Mouse (Mus musculus): Measurements from ENCODE around the gene Cep128.
"Not testable (repeated sequence)": the region's sequence is repeated elsewhere in the genome, so short reads cannot be mapped to it uniquely, and the experiment has no call there.

Cep128 gene

DNA sequence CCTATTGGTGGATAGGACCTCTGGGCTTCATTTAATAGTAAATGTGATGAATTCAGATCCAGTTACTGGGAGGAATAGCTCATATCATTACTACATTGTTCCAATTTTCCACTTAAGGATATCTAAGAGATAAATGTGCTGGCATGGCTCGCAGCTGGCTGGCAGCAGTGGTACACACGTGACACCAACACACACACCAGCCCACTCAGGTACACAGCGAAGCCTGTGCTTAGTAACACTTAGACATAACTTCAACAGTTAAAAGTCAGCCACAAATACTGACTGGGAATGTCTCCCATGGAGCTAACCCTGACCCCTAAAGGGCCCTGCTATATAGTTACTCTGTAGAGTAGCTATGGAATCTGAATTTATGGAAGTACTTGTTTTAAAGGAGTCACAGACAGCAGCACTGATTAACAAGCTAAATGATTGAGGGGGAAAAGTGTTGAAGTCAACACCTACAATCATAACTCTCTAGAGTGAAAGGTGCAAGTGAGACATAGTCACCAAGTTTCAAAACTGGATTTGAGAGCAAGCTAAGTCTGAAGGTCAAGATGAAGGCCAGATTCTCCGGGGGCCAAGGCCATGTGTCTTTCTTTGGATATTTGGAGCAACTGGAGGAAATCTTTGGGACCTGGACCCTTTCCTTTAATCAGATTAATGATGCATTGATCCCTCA, 320.7 kb downstream of the Cep128 start:
- in situ Hi-C loops (cut with MboI, MseI) = no loop called here

DNA sequence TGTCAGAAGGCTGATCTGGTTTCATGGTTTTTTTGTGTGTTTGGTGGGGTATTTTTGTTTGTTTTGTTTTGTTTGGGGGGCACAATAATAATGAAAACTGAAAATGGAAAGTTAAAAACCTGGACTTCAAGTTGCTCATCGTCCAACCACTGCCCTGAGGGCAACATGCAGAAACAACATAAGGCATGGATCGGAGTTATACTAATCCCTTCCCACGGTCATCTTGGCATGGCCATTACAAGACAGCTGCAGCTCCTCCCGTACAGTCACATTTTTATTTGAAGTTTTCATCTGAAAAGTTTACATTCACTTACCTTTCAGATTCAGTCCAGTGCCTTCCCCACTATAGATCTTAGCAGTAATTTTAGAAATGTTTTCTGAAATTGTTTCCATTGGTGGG, 321.5 kb downstream of the Cep128 start:
- in situ Hi-C loops (cut with MboI, MseI) = no loop called here

DNA sequence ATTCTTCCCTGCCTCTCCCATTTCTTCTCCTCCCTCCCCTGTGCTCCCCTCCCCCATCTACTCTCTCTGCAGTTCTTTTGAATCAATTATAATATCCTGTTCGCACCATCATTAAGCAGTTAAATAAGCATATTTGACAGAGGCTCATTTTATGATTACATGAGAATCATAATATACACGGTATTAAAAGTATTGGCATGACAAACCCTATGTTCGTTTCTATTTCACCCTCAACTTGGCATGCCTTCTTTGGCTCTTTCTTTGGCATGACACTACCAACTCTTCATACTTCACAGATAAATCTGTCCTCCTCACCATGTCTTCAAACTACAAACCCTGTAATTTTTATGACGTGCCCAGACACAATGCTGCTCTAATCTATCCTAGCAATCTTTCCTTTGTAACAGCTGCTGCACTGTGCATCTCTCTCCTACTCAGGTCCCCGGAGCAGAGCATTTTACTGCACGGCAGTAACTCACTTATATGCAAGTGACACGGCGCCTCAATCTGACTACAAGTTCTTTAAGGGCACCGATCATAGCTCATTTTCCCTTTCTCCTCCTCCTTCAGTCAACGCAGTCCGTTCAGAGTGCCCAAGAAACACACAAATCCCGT, 324.4 kb downstream of the Cep128 start:
- in situ Hi-C loops (cut with MboI, MseI) = no loop called here

DNA sequence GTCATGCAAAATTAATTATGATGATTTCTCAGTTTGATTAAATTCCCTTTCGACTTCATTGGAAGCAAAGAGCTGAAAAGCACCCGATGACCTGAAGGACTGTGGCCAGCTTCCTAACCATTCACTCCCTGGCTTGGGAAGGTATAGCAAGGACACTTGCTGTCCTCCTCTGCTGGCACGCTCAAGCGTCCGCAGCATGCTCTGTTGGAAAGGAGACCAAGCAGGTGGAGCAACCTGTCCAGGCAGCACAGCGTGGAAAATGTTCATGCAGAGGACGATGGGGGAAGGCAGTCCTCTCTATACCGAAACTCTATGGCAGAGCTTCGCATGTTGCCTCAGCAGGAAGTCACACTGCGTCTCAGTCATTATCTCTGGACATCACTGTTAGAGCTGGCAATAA, 327.3 kb downstream of the Cep128 start:
- in situ Hi-C loops (cut with MboI, MseI) = no loop called here

DNA sequence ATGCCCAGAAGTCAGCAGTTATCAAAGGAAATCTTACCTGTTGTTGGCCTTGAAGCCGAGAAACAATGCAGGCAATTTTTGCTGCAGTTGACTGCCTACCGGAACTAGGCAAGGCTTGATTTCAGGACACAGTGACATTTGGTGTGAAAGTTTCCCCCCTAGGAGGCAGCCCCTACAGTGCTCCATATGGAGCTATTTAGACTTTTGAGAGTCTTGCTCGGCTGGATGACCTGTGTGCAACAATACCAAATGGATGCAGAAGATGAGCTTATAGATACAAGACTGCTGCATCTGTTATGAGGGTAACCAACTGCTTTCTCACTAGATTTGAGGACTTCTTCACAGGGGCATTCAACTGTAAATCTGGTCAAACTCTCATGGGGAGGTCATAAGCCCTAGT, 331.9 kb downstream of the Cep128 start:
- in situ Hi-C loops (cut with MboI, MseI) = no loop called here

DNA sequence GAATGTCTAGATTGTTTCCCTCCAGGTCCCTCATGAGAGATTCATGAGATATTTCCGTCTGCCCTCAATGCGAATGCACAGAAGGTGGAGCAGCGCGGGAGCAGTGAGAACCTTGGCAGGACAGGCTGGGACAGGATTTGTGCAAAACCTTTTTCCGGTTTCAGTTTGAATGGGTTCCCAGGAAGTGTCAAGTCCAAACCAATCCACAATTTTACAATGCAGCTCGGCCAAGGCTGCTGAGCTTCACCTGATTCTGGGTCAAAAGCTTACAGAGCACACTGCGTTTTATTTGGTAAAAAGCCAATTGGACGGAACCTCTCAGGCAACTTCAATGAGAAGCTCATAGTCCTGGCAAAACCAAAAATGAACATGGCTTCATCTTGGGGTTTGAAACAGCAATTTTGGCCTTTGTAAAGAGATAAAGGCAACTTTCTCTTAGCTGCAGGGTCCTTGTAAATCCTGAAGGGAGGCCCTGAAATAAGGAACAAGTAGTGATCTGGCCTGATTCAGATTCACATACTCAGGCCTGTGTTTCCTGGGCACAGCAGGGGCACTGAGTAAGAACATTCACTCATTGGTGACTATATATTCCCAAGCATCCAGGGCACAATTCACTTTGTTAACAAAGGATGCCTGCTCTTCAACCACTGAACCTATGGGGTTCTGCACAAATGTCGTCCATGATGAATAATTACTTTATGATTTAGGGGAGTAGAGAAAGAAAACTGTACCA, 333.4 kb downstream of the Cep128 start:
- in situ Hi-C loops (cut with MboI, MseI) = no loop called here

DNA sequence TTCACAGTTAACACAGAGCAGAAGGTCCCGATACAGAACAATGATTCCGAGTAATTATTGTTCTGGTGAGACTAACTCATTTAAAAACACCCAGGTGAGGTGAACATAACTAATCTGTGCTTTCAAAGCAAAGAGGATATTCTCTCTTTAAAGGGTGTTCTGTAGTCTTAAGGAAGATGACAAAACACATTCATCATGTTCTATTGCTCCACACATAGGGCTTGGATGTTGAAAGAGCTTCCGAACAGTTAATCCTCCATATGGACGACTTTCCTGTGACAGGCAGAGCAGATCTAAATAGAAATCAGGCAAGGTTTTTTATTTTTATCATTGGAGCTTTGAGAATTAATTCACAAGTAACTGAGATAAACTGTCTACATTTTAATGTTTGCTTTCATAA, 342.8 kb downstream of the Cep128 start:
- in situ Hi-C loops (cut with MboI, MseI) = no loop called here

DNA sequence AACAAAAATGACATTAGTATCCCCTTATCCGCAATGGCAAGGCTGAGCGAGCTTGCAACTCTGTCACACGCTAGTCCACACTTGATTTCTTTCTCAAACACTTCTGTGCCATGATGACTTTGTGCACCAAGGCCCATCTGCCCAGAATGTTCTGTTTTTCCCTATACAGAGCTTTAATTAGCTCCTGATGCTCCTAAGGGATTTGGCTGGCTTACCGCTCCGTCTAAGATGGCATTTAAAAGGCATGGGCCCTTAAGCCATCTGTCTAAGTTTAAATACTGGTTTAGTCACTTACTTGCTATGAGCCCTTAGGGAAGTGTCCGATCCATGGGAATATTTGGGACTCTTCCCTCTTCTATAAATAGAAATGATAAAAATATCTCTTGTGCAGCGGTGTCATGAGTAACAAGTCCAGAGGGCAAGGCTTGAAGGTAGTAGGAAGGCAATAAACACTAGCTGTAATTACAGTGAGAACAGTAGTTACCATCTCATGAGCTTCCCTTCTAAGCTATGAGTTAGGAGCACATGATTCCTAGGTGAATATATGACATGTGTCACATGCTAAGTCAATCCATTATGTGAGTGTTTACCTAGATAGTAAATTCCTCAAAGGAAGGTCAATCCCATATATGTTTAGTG, 343.8 kb downstream of the Cep128 start:
- in situ Hi-C loops (cut with MboI, MseI) = no loop called here

DNA sequence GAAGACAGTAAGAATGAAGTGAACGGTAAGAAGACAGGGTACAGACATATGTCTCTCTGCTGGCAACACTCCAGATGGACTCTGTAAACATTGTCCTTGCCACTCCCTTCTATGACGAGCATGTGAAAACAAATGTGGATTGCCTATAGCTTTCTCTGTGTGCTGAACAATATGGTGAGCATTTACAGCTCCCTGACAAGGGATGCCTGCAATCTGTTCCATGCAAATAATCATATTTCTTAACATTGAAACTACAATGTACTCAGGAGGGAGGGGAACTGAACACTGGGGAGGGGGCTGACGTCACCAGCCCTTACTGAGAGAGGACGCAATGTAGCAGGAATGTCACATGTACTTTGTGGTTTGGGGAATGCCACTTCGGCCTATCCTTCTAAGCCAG, 355.1 kb downstream of the Cep128 start:
- in situ Hi-C loops (cut with MboI, MseI) = no loop called here

DNA sequence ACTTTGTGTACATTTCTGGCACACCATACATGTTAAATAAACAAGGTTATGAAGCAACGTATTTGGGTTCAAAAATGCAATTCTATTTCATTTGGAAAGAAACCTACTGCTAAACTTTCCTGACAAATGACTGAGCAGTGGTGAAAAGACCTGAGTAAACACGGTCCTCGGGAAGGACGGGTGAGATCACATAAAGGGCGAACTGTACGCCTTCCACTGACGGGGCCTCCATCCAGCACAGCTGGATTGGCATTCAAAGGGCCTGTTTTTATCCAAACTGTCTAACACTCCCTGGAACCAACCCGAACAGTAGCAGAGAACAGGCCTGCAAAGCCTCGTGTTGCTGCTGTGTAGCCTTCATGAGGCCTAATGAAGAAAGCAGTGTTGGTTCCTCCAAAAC, 356.5 kb downstream of the Cep128 start:
- in situ Hi-C loops (cut with MboI, MseI) = no loop called here

DNA sequence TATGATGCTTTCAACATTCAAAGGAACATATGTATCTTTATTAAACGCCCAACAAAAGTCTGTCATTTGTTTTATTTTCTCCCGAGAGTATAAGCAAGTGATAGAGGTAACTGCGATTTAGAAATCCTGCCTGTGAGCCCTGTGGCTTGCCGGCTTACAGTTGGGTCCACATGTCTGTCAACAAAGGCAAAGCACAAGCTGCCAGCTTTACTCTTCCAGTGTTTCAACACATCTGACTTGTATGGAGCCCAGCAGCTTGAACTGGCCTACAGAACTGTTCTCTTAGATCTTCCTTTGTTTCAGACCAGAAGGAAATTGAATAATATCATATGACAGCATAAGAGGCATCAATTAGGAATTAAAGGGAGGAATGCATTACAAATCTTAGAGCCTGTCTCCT, 357.1 kb downstream of the Cep128 start:
- in situ Hi-C loops (cut with MboI, MseI) = no loop called here

DNA sequence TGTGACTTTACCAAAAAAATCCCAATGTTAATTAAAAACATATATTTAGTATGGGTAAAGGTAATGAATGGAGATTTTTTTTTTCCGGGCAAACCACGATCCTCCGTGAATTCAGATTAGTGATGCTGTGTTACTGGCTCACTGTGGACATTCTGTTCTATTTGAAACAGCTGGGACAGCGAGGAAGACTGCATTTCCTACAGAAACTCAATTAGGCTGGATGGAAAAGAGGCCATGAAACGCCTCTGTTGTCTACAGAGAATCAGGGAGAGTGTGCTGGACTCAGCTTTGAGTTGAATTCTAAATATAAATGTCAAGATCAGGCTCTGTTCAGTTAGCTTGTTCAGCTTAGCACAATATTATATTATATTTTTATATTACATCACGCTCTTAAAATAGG, 369.1 kb downstream of the Cep128 start:
- in situ Hi-C loops (cut with MboI, MseI) = no loop called here

DNA sequence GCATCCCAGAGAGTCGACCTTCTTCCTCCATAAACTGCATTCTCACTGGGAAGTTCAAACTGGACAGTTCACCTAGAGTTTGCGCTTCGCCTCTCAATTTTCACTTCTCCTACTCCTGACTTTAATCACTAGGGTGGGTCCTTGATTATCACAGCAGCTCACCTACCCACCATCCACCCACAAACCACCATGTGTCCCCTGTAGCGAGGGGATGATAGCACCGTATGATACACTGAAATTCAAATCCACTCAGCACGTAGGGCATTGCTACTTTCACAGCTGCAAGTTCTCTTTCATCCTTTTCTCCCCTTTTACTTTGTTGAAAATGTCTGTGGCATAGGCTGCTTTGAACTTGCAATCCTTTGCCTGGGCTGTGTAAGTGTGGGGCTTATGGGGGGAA, 371.2 kb downstream of the Cep128 start:
- in situ Hi-C loops (cut with MboI, MseI) = no loop called here

DNA sequence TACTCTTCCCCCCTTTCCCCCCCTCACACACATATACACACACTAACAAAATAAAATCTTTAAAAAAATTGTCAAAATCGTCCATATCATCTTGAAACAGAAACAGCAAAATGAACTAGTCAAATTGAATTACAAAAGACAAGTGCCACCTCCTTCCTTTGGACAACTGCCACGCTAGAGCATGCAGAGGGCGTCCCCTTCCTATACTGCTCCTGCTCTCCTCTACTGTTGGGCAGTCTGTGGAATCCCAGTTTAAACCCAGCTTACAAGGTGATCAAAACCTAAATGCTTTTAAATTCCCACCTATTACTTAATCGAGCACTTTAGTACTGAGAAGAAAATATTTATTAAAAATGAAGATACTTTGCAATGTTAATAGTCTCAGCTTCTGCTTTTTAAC, 372.0 kb downstream of the Cep128 start:
- in situ Hi-C loops (cut with MboI, MseI) = no loop called here

DNA sequence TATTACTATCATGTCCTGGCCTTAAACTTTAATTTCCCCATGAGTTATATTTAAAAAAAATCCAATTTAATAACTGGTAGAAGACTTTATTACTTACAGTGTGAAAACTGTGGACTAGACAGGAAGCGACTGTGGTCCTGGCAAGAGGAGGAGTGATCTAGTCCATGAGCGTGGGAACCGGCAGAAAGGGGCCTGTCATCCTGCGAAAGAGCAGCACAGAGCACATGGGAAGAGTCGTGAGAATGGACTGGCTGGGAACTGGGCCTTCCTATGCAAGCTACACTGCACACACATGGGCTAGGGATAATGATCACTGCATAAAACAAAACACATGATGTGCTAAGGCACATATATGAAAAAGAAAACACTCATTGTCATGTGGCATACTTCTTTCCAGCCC, 375.5 kb downstream of the Cep128 start:
- in situ Hi-C loops (cut with MboI, MseI) = no loop called here

DNA sequence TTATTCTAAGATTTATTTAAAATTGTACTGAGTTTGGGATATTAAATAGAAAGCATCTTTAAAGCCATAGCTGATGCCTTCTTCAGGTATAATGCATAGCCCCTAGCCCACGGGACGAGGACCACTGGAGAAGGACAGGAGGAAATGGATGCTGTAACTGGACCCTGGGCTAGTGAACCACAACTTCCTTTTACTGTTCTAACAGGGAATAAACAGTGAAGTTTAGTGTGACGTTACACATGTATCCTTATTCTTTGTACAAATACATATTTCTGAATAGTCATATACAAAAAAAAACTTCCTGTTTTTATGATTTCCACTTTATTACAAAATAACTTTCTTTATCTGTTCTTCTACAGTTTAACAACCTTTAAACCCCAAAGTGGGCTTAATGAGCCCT, 376.0 kb downstream of the Cep128 start:
- in situ Hi-C loops (cut with MboI, MseI) = no loop called here

DNA sequence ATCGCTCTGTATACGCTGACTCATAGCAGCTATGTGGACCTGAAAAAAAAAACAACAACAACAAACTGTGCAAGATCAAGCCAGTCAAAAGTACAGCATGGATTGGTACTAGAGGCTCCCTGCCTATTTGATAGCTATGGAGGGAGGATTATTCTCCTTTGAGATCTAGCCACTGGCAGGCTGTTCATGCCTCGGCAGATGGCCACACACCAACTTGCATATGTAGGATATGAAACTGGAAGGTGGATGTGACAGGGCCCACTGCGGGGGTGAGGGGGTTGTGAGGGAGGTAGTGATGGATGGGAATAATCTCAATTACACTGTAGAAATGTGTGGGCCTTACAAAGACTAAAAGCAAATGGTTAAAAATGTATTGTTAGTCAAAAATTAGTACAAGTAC, 386.7 kb downstream of the Cep128 start:
- in situ Hi-C loops (cut with MboI, MseI) = no loop called here

DNA sequence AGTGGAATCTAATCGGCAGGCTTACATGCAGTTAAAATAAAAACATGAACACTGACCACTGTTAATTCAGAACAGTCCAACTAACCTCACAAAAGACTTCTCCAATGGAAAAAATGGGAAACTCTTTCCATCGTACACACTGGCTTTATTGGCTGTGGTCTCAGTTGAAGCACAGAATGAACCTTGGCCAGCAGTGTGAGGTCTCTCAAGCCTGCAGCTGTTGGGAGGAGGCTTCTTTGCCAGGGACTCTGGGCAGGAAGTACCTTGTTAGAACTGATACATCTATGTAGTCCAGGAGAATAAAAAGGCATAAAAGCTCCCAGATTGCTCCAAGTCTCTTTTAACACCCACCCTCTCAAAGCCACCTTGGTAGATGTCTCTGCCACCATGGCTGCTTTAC, 390.9 kb downstream of the Cep128 start:
- in situ Hi-C loops (cut with MboI, MseI) = no loop called here

DNA sequence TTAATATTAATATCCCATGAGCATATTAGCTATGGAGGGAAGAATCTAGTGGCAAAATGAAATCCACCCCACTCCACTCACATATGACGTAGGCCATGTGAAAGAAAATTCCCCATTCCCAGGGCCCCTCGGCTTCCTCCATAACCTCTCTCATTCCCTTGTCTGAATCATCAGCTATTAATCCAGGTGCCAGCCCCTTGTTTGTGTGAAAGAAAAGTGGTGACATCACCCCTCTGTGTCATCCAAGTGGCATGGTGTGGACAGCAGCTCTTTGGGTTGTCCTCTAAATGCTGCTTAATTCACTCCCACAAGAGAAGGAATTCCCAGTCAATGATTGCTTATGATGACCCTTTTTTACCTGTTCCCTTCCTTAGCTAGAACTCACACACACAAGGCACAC, 396.4 kb downstream of the Cep128 start:
- in situ Hi-C loops (cut with MboI, MseI) = no loop called here

DNA sequence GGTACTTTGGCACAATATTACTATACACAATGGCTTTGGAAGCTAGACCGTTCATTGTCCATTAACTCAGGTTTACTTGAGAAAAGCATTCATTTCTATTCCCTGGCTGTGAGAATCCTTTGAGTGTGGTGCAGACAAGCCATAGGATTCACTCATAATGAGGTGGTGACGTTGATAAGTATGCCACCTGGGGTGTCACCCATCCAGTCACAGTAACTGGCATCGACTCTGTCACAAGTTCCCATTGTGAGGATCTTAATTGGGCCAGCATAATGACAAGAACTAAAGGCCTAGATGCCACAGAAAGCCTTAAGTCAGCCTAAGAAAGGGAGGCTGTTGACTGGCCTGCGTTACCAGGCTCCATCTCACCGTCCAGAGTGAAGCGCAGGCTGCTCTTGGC, 396.9 kb downstream of the Cep128 start:
- in situ Hi-C loops (cut with MboI, MseI) = no loop called here

DNA sequence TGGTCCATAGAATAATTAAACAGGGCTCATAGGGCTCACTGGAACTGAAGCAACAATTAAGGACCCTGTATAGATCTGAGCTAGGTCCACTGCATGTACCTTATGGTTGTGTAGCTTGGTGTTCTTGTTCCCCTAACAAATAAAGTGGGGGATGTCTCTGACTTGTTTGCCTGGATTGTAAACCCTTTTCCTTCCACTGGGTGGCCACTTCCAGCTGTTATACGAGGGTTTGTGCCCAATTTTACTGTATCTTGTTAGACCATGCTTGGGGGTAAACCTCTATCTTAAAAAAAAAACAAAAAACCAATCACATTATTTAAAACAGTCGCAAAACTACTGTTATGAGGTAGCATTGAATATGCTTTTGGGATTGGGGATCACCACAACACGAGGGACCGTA, 402.2 kb downstream of the Cep128 start:
- in situ Hi-C loops (cut with MboI, MseI) = no loop called here

DNA sequence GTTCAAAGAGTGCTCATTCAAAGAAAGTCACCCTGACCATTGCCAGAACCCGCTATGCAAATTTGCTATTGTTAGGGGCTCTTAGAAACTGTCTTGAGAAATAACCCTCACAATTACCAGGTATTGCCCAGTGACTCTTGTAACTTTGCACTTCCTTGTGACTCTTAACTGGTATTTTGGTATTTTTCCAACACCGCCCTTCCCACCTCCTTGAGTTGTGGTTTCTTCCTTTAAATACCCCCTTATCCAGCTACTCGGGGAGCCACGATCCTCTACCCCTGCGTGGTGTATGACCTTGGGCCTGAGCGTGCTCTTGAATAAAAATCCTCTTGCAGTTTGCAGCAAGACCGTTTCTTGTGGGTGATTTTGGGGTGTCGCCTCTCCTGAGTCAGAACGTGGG, 407.8 kb downstream of the Cep128 start:
- in situ Hi-C loops (cut with MboI, MseI) = not testable (repeated sequence)

DNA sequence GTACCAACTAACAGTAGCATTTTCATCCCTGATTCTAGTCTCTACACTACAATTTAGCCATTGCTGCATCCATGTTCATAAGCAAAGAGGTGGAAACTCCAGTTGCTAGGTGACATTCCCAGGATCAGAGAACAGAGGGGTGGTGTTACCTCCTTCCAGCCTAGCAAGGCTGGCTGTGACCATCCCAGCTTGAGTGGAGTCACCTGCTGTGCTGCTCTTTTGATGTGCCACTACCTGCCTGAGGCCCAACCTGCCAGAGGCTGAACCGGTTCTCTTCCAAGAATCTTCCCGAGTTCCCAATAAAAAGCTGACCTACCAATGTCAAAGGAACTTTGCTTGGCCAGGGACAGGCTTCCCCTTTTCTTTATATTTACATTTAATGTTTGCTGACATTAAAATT, 408.8 kb downstream of the Cep128 start:
- in situ Hi-C loops (cut with MboI, MseI) = no loop called here
